Mouse (Mus musculus): ENCODE results near the gene Prrc2a.

DNA sequence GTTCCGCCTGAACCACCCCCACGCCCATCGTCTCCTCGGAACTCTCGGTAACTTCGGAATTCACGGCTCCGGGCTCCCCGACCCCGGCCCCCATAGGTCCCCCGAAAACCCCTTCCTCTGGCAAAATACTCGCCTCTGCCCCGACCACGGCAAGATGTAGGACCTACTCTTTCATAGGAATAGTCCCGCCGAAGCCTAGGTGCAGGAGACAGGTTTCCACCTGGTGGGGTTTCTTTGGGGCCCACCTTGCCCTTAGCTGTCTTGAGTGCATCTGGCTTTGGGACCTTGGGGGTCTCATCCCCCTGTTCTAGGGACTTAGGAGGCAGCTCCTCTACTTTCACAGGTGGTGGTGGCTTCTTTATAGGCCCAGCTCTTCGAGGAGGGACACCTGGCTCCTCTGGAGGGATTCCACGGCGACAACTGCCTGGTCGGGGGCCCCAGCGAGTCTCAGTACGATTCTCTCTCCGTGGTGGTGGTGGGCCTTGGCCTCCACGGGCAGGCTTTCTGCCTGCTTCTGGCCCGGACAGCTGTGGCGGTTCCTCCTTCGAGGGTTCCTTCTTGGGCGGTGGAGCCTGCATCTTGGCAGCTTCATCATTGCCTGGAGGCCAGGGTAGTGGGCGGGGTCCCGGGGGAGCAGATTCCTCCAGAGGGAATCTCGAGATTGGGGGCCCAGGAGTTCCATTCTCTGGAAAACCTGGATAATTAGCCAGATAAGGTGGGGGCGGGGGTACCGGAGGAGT lies 8.1 kb downstream of the Prrc2a start:
- TF ChIP-seq CTCF (IDR thresholded peaks at IDR 0.05; ENCODE audit: extremely low read depth, insufficient read depth, low read length) (no peak), POLR2A (IDR thresholded peaks at IDR 0.05; ENCODE audit: extremely low read depth, insufficient read depth, low read length) (no peak)
